Mouse (Mus musculus) C2C12 (cell line): ENCODE results near the gene Ctrb1.

Experiments
- CEBPB ChIP-seq: IDR thresholded peaks from one replicate; pipeline ENCODE4 v1.6.1; 2011; ENCODE audit warnings: low read depth, mild to moderate bottlenecking, control low read depth, moderate library complexity
- CTCF ChIP-seq: IDR thresholded peaks from one replicate; pipeline ENCODE4 v1.5.1; 2011; ENCODE audit not compliant: control insufficient read depth, insufficient read depth, insufficient read length
- FOSL1 ChIP-seq: IDR thresholded peaks from one replicate; pipeline ENCODE4 v1.8.0; 2011; ENCODE audit warnings: mild to moderate bottlenecking, low read length; ENCODE audit not compliant: poor library complexity, insufficient read depth, severe bottlenecking
- MYOD1 ChIP-seq: IDR thresholded peaks from one replicate; pipeline ENCODE4 v1.6.1; 2011; ENCODE audit warnings: low read depth; ENCODE audit not compliant: control insufficient read depth, insufficient read length
- MYOG ChIP-seq: IDR thresholded peaks from one replicate; pipeline ENCODE4 v1.6.1; 2011; ENCODE audit not compliant: control insufficient read depth, insufficient read length; ENCODE audit errors: extremely low read depth
- USF1 ChIP-seq: IDR thresholded peaks from one replicate; pipeline ENCODE4 v1.6.1; 2011; ENCODE audit warnings: low read depth, mild to moderate bottlenecking, control low read depth, moderate library complexity

DNA sequence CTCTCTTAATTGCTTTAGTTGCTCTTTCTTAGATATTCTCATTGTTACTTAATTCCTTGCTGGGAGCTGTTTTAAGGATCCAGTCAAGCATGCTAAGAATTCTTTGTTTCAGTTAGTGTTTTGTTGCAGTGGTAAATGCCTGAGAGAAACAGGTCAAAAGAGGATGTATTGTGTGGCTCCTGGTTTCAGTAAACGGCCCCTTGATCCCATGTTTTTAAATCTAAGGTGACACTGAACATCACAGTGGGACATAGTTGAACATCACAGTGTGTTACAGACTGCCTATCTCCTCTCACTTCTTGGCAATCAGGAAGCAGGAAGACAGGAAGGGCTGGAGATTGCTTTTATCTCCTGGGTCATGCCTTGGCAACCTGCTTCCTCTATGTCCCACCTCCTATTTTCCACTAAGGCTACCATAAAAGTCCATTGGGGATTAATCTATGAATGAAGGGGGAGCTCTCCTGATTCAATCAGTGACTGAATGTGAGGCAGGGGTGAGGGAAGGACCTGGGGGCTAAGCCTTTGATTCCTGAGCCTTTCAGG lies 33.4 kb downstream of the Ctrb1 start:
- no peak for TF ChIP-seq MYOG
- TF ChIP-seq FOSL1, result no peak
- no peak for TF ChIP-seq CTCF
- no peak for TF ChIP-seq MYOD1
- TF ChIP-seq CEBPB, result no peak
- TF ChIP-seq USF1, result no peak
